Mouse (Mus musculus): Measurements from ENCODE around the gene Synj2.

Synj2 gene

DNA sequence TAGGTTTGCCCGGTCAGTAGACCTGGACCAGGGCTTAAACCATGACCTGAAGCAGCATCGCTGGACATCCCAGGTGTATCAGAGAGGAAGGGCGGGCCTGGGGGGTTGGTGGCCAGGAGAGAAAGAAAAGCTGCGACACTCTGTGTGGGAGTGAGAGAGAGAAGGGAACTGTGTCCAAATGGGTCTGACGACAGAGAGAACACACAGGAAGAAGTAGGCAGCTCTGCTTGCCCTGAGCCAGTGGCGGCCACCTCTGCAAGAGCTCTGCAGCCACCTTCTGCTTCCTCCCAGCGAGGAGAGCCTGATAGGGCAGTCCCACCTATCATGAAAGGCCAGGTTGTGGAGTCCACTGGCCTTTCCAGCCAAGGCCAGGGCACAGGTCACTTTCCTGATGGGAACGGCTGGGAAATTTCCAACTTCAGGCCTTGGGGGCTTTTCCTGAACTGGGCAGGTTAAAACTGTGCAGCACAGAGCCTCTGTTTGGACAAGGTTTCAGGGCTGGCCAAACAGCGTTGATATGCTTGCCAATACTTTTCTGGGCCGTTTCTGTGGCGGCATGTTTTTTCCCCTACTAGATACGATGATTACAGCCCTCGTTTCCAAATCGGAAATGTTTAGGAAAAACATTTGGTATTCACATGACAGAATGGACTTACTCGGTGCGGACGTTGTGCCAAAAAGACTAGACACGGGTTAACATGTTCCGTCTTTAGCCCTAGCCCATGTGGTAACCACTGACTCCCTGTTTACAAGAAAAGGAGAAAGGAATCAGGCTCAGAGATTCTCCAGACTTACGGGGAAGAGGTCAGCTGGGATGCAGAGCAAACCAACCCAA, 35.4 kb downstream of the Synj2 start:
- DNase-seq (ENCODE audit: low spot score), result no peak

DNA sequence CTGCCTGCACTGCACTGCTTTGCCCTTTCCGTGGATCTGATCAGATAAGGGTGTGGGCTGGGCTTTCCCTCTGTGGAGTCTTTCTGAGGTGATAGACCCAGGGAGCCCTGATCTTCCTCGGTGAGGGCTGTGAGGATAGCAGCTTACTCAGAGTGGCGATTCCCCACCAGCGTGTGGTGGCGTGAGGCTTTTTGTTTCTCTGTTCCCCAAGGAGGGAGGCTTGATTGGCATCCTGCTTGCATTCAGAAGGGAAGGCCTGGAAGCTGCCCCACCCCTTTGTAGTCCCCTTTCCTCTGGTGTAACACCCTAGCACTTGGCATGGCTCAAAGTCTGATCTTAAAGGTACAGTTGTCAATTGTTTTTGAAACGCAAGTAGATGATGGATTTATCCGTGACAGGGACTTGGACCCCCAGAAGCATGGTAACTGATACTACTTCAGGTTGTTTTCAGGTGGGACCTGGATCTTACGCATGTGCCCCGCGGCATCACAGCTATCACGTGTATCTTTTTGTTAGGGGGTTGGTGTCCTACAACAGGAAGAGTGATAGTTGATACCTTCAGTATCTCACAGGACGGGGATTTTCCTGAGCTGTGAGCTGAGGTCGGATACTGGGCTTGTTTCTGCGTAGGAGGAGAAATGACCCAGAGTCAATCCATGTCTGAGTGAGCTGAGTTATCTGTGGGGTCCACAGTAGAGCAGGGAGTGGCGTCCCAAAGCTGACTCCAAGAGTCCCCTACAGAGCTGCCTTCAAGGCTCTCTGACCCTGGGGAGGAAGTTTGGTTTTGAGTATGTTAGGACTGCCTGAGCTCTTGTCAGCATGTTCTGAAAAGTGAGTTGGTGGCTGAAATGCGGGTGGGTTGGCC, 36.2 kb downstream of the Synj2 start:
- DNase-seq (ENCODE audit: low spot score), result no peak

DNA sequence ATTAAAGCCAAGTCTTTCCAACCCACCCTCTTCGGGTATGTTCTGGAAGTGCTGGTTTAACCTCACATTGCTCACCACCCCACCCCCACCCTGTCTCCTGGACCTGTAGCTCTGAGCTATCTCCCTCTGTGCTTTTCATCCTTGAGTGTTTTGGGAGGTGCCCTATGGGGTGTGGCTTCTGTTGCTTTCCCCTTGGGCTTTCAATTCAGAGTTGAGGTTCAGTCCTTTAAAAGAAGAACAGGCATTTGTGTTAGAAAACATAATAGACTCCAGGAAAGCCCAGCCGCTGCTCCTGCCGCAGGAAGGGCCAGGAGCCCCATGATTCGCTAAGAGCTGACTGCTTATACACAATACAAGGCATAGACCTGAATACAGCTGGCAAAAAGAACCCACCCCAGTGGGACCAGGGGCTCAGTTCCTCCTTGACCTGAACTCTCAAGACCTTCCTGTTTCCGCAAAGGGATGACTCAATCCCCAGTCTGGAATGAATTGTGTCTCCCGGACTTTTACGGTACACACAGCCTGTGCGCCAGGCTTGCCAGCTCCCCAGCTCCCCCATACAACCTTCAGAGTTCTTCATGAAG, 36.9 kb downstream of the Synj2 start:
- DNase-seq (ENCODE audit: low spot score), result no peak

DNA sequence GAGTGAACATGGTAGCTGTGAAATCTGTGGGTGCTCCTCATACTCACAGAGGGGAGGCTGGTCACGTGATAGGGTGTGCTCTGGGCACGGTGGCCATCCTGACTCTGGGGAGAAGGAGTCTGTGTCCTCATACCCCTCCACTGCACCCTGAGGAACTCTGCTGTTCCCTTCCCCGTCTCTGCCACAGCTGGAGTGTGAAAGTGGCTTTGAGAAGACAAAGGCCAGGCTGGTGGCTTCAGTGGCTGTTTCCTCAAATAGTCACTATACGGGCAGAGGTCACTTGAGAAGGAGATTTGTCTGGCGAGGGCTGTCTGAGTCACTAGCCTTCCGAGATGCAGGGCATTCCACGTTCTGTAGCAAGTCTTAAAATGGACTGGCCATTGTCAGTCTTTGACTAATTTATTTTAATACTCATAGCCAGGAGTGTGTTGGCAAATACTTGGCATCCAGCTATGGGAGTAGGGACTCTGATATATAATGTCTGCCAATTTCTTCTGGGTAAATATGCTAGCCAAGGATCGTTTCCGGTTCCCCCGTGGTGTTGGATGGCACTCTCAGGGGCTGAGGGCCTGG, 37.5 kb downstream of the Synj2 start:
- no peak for DNase-seq (ENCODE audit: low spot score)

DNA sequence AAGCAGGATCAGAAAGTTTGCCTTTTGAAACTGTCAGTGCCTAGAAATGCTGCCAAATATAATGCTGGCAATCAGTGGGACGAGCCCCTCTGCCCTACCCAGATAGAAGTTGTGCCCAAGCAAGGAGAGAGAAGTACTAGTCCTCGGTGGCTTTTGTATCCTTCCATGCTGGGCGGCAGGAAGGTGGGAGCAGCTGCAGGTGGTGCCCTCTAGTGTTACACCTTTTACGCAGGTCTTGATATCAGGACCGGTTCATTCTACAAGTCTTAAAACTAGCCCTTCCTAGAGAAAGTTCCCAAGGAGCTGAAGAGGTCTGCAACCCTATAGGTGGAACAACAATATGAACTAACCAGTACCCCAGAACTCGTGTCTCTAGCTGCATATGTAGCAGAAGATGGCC, 39.8 kb downstream of the Synj2 start:
- DNase-seq (ENCODE audit: low spot score), result no peak

DNA sequence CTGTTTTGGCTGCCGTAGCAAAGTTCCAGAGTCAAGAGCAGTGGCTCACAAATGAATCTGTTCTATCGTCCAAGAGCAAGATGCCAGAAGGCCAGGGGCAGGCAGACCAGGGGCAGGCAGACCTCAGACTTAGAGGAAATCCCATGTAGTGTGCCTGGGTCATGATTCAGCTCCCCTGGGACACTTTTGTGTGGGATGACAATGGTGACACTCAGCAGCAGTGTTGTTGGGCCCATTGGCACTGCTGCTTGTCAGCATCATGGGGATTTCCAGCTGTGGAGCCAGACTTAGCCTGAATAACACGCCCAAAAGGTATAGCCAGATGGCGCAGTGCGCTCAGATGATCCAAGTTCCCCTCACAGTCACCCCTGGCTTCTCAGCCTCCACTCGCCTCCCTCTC, 42.1 kb downstream of the Synj2 start:
- no peak for DNase-seq (ENCODE audit: low spot score)

DNA sequence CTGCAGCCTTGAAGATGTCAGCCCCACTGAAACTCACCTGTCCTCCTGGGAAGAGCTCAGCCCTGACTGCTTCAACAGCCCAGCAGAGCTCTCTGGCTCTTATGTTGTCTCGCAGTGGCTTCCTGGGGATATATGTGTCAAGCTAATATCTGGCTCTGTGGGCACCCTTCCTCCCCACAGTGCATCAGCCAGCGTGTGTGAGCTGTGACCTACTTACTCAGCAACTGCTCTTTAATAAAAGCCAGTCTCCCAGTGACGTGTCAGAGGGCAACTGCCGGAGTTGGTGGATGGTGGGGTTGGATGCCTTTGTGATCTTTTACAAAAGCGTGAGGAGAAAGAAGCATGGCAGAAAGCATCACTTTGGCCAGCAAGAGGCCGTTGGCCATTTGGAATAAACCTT, 42.8 kb downstream of the Synj2 start:
- no peak for DNase-seq (ENCODE audit: low spot score)

DNA sequence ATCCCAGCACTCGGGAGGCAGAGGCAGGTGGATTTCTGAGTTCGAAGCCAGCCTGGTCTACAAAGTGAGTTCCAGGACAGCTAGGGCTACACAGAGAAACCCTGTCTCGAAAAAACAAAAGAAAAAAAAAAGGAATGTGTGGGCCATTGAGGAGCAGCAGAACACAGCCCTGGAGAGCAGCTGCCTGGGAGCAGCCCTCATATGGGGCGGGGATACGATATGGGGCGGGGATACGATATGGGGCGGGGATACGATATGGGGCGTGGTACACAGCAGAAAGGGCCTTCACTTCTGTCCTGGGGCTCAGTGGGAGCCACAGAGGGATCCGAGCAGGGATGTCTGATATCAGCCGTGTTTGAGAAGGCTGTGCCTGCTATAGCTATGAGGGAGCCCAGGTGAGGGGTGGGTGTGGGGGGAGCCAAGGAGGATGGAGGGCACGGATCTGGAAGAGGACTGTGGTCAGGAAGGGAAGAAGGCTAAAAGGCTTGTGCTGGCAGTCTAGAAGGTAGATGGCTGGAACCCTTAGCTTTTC, 43.7 kb downstream of the Synj2 start:
- no peak for DNase-seq (ENCODE audit: low spot score)

DNA sequence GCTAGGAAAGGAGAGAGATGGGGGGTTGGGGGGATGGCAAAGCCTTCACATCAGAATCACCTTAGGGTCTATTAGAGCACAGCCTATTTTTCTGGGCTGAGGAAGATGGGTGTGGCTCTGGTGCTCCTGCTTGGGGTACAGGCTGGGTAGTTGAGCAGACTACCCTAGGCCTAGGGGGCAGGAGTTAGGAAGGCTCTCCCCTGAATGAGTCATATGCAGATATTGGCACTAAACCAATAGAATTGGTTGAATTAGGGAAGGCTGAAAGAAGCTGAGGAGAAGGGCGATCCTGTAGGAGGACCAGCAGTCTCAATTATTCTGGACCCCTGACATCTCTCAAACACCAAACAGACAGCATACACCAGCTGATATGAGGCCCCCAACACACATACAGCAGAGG, 44.2 kb downstream of the Synj2 start:
- no peak for DNase-seq (ENCODE audit: low spot score)

DNA sequence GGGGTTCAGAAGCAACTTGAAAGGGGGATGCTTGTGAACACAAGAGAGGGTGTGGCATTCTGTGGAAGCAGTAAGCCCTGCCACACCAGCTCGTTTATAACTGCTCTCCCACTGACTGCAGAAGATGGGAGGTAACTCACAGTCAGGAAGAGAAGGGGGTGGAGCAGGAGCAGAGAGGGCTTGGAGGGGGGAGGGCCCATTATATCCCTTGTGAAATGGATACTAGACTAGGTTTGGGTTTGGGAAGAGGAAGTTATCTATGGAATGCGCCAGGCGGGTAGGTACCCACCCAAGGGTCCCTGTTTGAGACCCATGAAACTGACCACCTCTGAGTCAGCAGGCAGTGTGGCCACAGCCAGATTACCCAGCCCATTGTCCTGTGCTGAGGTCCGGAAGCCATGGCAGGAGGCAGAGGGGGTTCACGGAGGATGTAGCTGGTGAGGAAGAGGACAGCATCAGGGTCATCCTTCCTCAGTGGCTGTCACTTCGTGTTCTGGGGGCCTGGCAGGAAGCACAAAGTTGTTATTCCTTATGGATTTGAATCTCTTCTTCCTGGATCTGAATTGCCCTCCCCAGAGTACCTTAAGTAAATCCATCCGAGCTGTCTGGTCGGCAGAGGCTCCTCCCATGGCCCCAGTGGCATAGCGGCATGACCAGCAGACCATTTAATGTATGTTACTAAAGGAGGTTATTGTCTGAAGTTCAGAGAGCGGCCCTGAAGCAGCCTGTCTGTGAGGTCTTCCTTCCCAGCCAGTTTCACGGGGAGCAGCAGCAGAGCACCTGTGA, 46.4 kb downstream of the Synj2 start:
- no peak for DNase-seq (ENCODE audit: low spot score)

DNA sequence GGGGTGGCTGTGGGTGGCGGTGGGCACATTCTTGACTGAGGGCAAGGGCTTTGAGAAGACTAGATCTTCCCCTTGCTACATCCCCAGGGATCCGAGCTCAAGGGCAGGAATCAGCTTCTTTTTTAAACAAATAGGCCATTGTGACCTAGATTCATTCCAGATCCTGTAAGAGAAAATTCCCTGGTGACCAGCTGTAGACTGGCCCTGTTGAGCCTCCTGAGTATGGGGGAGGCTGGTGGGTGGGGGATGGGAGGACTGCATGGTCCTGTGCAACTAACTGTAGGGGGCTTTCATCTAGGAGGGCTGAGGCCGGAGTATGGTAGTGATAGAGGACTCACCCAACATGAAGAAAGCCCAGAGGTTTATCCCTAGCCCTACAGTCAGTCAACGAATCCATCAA, 47.0 kb downstream of the Synj2 start:
- no peak for DNase-seq (ENCODE audit: low spot score)

DNA sequence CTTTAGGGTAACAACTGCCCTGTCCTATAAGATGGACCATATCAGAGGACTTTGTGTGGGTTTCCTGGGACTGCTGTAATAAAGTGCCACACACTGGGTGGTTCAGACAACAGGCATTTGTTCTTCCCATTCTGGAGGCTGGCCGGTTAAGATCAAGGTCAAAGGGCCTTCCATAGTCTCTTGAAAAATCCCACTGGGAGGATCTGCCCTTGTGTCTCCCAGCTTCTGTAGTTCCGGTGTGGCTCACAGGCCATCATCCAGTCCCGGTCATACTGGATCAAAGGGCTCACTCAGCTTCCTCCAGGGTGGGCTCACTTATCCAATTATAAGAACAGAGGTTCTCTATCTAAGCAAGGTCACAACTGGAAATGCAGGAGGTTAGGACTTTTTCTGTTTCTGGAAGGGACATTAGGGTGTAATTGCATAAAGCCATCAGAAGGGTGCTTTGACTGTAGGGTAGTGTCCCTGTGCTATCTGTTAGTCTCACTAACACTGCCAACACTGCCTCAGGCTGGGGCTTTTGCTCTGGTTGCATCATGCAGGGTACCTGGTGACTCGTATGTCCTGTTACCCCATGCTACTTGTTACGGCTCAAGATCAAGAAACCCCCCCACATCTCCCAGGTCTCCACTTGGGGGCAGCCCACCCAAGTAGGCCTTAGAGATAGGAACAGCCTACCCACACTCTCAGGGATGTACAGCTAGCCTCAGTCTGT, 51.9 kb downstream of the Synj2 start:
- no peak for DNase-seq (ENCODE audit: low spot score)

DNA sequence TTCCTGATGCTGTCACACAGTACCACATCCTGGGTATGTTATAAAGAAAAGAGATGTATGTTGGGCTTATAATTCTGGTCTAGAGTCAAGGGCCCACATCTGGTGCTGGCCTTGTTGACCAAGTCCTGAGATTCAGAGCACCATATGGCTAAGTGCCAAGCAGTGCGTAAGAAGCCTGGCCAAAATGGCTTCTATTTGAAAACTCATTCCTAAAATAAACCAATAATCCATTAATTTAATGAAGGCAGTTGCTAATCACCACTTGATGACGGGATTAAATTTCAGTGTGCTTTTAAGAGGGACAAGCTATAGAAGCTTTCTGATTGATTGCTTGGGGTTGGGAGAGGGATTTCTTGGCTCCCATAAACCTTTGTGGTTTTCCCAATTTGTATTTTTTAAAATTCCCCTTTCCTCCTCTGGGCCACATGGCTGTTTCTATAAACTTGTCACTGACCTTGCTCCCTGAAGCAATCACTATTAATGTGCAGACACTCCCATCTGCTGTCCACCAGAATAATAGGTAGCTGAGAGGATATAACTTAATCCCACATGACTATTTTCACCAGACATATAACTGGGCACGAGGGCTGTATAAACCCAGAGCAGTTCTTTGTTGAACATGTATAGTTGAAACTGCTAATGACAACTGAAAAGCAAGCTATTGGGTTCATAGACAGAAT, 52.6 kb downstream of the Synj2 start:
- no peak for DNase-seq (ENCODE audit: low spot score)

DNA sequence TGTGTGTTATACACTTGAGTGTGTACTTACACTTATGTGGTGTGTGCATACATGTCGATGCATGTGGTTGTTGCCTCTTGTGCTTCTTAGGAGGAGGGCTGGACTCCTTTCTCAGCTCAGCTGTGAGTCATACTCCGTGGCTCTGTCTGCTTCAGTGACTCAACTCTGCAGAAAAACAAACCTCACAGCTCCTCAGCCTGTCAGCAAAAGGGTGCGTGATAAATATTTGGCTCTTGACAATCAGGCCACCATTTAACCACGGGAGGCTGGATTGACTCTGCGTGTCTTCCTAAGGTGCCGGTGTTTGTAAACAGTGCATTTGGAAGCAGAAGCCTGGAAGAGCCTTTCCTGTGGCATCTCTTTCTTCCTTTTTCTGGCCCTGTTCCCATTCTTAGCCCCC, 53.5 kb downstream of the Synj2 start:
- no peak for DNase-seq (ENCODE audit: low spot score)

DNA sequence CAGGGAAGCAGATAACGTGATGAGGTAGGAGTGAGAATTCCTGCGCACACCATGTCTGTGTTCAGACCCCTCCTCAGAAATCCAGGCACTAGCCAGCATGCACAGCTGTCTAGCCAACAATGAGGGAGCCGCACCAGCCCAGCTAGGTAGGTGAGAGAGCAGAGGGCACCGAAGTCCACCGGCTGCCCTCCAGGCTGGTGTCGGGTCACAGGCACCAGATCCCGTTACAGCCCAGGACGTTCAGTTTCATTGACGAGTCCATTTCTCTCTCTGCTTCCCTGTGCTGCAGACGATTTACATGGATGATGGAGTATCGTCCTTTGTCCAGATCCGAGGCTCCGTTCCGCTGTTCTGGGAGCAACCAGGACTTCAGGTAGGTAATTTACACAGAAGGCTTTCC, 55.5 kb downstream of the Synj2 start:
- DNase-seq (ENCODE audit: low spot score), result no peak

DNA sequence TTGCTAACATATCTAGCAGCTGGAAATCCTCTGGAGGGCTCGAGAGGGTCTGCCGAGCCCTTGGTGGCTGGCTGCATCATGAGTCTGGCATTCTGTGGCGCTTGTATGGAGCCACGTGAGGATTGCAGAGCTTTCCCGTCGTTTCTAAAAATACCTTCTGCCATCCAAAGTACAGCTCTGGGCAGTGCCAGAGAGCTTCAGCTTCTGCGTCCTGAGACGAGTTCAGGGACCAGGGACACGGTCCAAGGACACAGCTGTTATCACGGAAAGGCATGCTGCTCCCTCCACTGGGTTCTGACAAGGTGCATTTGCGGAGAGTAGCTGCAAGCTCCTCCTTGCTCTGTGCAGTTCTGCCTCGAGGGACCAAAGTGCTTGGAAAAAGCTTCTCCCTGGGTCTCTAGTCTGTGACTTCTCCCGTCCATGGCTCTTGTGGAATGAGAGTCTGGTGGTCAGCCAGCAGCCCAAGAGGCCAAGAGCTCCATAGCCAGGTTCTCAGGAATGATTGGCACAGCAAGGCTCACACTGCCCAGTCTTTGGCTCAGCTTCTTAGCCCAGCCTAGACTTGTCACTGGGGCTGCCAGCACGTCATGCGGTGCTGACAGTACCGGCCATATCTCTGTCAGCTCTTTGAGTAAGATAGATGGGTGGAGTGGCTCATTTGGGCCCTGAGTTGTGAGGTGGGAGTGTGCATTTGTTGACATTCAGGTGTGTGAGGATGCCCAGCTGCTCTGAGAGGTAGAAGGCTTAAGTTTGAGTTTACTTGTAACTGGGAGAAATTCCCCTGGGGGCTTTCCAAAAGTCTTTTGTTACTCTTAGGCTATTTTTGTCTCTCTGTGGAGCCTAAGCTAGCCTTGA, 56.5 kb downstream of the Synj2 start:
- no peak for DNase-seq (ENCODE audit: low spot score)

DNA sequence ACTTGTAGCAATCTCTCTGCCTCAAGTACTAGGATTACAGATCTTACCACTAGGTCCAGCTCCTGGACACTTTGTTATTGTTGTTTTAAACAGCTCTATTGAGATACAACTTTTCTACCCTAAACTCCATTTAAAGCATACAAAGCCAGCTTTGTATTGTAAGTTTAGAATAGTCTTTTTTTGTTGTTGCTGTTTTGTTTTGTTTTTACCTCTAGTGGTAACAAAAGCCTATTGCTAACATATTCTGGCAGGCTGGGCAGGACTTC, 57.1 kb downstream of the Synj2 start:
- DNase-seq (ENCODE audit: low spot score), result no peak

DNA sequence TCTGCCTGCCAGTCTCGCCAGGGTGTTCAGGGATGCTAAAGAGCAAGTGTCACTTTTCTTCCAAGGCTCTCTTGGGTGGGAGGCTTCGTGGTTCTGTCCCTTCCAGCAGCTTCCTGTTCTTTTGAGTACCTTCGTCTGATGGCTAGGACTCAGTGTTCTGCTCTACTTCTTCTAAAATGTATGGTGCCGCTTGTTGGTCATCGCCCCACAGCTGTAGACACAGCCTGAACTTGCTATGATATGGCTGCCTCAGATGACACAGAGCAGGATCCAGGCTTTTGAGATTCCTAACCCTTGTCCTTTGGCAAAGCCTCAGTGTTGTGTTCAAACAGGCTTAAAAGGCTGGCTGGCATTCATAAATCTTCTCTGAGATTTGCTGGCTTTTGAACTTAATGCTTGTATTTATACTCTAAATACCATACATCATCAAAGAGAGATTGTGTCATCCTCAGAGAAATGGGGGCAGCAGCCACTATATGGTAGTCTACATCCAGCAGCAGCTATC, 58.0 kb downstream of the Synj2 start:
- no peak for DNase-seq (ENCODE audit: low spot score)

DNA sequence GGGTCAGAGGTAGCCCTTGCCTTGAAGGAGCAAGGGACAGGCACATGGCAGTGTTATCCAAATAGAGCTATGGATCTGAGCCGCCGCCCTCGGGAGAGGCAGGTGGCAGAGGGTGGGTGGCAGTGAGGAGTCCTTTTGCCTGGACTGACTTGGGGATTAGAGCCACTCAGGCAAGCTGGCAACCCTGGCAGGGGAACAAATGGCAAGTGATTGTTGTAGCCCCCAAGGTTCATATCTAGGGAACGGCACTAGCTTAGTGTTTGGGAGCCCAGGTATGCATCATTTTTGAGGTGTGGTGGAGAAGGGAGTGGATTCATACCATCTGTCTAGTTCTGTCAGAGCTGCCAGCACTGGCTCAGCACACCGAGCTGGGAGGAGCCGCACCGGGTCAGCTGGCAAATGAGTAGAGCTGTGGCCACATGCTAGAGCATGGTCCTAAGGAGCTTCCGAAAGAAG, 59.8 kb downstream of the Synj2 start:
- no peak for DNase-seq (ENCODE audit: low spot score)
